Mouse (Mus musculus) heart, postnatal 10 days (tissue): ENCODE measurements at regions not wholly inside any gene's neighbourhood (a gene's known extent, or its start where the extent isn't known, plus 50 kb on each side); places are given as distances from the start of the nearest gene placed in this dataset.

Source experiments
- DNase-seq, 2 experiments: peaks; one replicate each; pipeline ENCODE4 v3.0.0; 2021
- intact Hi-C: fragments of 180-260 bp; cut with DNase I; formaldehyde crosslinking; loops from one replicate; pipeline ENCODE4 v1.15.1; 2025

DNA sequence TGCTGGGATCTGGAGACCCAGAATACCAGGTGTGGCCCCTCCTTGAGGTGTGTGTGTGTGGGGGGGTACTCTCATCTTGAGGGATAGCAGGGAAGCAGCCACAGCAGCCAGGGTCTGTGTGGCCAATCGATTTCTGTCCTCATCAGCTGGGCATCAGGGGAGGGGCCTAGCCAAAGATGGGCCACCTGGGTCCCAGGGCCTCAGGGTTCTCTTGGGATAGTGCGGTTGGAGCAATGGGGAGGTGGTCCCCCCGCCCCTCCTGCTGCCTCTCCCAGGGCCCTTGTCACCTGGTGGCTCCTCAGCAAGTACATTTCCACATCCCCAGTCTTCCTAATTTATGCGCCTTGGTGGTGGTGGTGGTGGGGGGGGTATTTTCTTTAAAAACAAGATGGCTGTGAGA is 55.4 kb downstream of the Uncx start:
- intact Hi-C loops, result no loop called here
- DNase-seq, result no peak

DNA sequence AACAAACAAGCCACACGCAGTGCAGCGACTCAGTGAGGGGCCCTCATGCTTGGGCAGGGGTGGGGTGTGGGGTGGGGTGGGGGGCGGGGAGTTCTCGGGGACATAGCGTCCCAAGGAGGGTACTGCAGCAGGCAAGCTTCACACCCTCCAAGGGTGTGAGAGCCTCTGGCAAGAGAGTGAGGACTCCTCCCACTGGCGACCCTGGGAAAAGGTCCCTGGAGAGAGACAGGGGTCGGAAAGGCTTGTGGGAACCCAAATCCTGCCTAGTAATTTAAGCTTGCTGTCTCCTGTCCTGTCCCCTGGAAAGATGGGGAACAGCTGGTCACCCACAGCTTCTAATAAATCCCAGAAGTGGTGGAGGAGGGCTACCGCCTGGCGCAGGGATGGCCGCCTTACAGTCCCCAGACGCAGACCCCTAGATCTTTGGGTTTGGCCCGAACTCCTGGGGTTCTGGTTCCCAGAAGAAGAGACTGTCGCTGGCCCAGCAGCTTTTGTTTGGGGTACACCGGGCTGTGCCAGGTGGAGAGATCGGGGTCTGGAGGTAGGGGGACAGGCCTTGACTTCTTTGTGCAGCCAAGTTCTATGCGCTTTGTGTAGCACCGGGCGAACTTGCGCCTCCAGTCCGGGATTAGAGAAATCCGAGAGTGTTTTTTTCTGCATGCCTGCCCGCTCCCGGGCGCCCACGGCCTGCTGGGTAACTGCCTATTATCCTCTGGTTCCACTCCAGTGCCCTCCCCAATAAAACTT is 56.1 kb downstream of the Uncx start:
- peak in 1 of 2 experiments; percentile 14 for DNase-seq
- intact Hi-C loops, result no loop called here

- no peak for DNase-seq
- intact Hi-C loops, result no loop called here
Measured at GRCm38 (mm10) chr5:139600213-139600612, 56.9 kb downstream of the Uncx start.

GRCm38 (mm10) chr5:139602860-139603259 is 59.6 kb downstream of the Uncx start:
- no peak for DNase-seq
- intact Hi-C loops, result no loop called here

- intact Hi-C loops, result no loop called here
- DNase-seq, result no peak
Measured at GRCm38 (mm10) chr5:139603535-139603934, 60.2 kb downstream of the Uncx start.

DNA sequence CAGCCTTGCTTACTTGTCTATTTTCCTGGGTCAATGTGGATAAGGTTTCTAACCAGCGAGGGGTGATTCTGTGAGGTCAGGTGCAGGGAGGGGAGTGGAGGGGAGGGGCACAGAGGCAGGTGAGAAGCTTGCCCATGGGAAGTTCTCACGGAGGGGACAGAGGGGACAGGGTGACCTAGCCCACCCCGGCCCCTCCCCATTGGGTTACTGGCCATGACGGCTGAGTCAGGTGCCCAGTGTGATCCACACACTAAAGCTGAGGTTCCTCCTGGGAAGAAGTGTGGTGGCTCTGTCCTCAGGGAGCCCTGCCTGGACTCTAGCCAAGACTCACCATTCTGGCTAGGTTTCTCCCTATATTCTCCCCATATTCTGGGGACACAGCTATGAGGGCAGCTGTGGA is 61.0 kb downstream of the Uncx start:
- intact Hi-C loops, result no loop called here
- no peak for DNase-seq

DNA sequence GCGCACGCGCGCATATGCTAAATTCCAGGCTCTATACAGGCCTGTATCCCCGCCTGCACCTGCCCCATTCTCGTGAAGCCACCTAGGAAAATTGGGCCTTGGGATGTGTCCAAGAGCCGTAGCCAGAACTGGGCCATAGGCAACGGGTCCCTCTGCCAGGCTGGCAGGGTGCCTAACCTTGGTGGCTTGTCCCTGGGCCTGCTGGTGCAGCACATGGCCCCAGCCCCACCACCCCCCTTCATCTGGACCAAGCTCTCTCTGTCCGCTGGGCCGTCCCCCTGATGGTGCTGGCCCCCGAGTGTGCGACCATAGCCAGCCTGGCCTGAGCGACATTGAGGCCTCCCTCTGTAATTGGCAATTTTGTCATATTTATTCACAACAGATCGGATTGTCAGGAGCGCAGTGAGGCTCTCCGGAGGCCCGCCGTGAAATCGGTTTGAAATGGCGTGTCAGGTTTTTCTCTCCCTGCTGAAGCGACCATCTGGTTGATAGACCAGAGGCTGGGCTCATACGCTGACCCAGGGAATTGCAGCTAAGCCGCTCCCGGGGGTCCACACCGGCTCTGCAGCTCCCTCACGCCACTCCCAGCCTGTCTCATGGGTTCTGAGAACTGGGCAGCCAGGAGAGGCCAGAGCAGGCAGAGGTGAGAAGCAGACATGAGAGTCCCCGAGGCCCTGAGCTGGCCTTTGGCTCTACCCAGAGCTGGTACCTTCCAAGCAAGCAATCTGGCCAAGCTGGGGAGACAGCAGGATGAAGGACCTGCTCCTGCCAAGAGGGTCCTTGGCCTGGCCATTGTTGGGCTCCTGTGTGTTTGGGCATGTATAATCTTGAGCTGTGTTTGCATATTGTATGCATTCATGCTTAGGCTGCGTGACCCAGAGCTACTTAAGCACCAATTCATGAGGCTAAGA is 67.6 kb downstream of the Uncx start:
- no peak for DNase-seq
- intact Hi-C loops, result no loop called here

DNA sequence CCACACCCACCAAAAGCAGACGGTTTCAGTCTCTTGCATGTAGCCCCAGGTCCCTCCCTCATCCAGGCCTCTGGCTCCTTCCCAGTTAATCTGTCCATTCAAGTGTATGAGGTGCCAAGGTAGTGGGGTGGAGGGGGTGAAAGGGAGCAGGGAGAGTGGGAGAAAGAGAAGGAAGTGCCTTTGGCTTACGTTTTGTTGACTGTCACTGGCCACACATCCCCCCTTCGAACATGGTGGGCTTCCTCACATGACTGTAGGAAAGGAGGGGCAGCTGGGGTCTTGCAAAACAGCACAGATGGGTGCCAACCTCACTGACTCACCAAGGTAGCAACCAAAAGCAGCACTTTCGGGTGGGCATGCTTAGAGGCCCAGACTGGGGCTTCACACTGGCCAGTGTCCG is 68.9 kb downstream of the Uncx start:
- DNase-seq, result no peak
- intact Hi-C loops, result no loop called here

GRCm38 (mm10) chr5:139612676-139613075 is 69.4 kb downstream of the Uncx start:
- intact Hi-C loops, result no loop called here

GRCm38 (mm10) chr5:139613601-139614000 is 70.3 kb downstream of the Uncx start:
- DNase-seq, result no peak

More at GRCm38 (mm10) chr5:139612676-139613075, 69.4 kb downstream of the Uncx start:
- DNase-seq, result no peak

DNA sequence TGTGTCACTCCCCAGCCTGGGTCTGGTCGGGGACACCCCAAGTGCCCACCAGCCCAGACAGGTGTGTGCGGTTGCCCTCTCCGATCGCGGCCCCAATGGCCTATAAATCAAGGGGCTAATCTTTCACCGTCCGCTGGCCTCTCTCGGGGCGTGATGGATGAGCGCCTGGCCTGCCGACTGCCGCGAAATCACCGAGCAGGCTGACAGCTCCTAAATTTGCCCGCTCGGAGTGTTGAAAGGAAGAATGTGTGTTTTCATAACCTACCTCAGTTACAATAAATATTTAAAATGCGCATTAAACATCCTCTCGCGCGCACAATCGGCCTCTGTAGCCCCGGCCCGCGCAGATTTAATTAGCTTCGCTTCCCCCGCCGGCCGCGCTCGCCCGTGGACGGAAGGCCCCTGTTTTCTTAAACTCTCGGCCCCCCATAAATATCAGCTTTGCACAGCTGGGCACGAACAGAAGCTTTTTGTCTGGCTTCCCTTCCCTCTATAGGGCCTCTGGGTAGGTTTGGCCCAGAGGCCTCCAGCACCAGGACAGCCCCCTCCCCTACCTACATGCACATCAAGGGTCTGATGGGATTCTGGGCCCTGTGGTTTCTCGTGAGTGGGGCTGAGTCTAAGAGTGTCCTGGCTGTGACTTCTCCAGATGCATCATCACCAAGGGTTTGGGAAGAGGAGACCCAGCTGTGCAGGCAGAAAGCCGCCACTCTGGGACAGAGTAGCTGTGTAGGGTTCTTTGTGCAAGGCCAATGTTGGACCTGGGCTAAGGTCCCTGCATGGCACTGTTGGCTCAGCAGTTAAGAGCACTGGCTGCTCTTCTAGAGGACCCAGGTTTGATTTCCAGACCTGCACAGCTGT is 76.2 kb downstream of the Uncx start:
- intact Hi-C loops, result no loop called here
- DNase-seq, result peak in 1 of 2 experiments; percentile 7

More at GRCm38 (mm10) chr5:139613601-139614000, 70.3 kb downstream of the Uncx start:
- intact Hi-C loops, result no loop called here

DNA sequence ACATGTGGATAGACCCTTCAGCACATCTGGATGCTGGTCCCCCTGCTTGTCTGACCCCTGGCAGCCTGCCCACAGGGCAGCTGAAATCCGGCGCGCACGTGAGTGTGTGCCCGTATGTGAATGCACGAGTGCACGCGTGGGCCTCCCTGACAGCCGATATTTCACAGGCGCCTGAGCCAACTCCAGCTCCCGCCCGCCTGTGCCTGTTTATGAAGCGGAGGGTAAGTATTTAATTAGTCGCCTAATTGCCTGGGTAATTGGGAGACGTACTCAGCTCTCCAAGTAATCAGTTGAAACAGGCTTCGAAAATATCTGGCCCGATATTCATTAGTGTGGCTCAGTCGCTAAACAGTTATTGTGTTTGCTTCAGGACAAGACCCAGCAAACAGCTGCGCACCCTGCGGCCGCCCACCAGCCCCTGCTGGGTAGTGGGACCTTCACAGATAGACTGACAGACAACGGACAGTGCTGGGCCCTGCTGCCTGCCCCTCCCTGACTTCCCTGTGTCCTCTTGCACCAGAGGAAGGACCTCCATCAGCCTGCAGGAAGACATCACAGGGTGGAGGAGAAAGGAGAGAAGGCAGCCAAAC is 82.7 kb downstream of the Uncx start:
- no peak for DNase-seq

DNA sequence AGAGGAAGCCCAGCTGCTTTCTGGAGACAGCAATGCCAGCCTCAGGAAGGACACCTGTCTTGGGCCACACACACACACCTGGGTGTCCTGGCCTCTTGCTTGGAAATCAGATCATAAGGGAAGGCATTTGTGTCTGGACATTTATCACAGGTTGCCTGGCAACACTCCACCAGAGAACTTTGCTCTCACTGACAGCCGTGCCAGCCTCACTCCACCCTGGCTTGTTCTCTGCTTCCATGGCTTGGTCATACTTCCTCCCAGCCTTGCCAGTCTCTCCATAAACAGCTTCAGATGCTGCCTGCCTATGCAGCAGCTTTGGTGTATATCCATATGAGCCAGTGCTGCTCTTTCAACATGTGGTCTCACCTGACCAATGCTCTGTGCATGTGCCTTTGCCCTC is 84.3 kb downstream of the Uncx start:
- peak; percentile 8 to 20 for DNase-seq
- intact Hi-C loops, result no loop called here

More for the DNA sequence above, 82.7 kb downstream of the Uncx start:
- intact Hi-C loops, result no loop called here

- intact Hi-C loops, result no loop called here
- DNase-seq, result no peak
Measured at GRCm38 (mm10) chr5:139637028-139637427, 93.7 kb downstream of the Uncx start.

DNA sequence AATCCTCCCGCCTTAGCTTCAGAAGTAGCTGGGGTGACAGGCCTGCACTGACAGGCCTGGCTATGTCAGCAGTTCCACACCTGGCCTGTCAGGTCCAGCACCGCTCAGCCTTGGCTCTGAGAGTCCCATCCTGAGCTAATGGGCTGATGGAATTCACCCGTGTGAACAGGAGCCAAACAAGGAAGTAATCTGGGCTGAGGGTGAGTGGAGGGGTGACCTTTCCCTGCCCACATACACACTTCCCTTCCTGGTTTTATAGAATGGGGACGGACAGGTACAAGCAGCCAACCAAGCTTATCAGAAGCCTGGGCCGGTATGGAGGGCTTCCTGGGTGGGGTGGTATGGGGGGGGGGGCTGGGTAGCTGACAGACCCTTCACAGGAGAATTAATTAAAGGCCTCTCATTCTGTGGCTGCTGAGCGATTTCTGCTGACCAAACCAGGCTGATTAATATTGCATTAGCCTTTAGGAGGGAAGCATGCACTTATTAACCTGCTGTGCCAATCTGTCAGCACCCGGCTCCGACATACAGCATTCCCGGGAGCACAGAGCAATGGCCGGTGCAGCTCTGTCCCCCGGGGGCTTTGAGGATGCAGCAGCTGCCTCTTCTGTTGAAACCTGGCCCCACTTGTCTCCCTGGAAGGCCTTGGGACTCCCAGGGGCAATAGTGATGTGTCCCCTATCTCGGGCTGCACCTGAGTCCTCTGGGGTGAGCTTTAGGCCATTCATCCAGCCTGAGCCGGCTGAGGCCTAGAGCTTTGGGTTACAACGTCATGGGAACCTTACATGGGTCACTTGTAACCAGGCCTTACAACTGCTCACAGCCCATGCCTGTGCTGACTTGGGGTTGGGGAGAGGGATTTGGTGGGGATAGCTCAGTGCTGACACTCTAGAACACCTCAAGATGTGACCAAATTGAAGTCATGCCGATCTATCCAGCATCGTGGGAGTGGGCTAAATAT is 95.2 kb downstream of the Micall2 start:
- DNase-seq, result no peak
- intact Hi-C loops, result no loop called here

DNA sequence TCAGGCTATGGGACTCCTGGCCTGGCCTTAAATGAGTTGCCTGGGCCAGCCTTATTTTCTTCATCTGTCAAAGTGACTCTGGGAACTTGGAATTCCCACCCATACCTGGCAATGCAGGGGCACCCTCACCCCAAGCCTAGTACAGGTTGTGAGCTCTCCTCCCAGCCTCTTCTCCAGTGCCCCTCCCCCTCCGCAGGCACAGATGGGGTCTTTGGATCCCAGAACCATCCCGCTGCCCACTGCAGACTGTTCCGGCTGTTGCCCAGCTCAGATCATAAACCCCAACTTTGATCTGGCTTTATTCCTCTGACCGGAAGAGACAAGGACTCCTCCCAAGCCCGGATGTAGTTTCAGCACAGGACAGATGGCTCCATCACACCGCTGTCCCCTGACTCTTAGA is 91.3 kb downstream of the Micall2 start:
- intact Hi-C loops, result no loop called here
- DNase-seq, result no peak

- no peak for DNase-seq
- intact Hi-C loops, result no loop called here
Measured at GRCm38 (mm10) chr5:139651041-139651440, 85.1 kb downstream of the Micall2 start.
